Mouse (Mus musculus): ENCODE data around the gene Faim2. TPM values are rescaled to one million over a fixed set of nuclear protein-coding genes. Genes with fewer than 3 reads are reported as not detected.

Faim2 gene
- total and polyA plus RNA-seq, 3 experiments = 0.33 TPM; not detected in 2

- Histone ChIP-seq H3K9me3 (replicated peaks) (no peaks in the 10 kb centered on the region), H3K27me3 (ENCODE audit: insufficient read depth, low read length) (peaks cover 24% of the 10 kb centered on the region), H3K36me3 (replicated peaks) (no peaks in the 10 kb centered on the region), H3K4me1 (ENCODE audit: insufficient read depth, low read depth, low read length) (0 out of 2 replicates have a peak, but pooled peaks cover 2% of the 10 kb centered on the region), H3K4me3 (ENCODE audit: low read depth, low read length) (no peak overlapping the region)
- ATAC-seq (ENCODE audit: extremely low read depth, insufficient number of reproducible peaks, low FRiP score, poor library complexity, severe bottlenecking) (no peak), DNase-seq (ENCODE audit: low spot score) (no peak)
- TF ChIP-seq CTCF (IDR thresholded peaks at IDR 0.05; ENCODE audit: low read depth, low read length) = no peak
- TF ChIP-seq TAL1 (conservative IDR thresholded peaks at IDR 0.05; ENCODE audit: low read depth, low read length) = no peak
- no peak for TF ChIP-seq GATA1 (IDR thresholded peaks at IDR 0.05; ENCODE audit: borderline replicate concordance, low read length)
These were observed 10.2 kb downstream of the Faim2 start for GRCm38 (mm10) chr15:99517715-99518114.

GRCm38 (mm10) chr15:99516715-99517114 lies 11.2 kb downstream of the Faim2 start:
- no peak for DNase-seq (ENCODE audit: low spot score)
- H3K36me3 ChIP-seq (replicated peaks) = no peaks in the 10 kb centered on the region
- H3K27me3 ChIP-seq (ENCODE audit: insufficient read depth, low read length) = peaks cover 28% of the 10 kb centered on the region; the same call in 1 of the 2 replicates
- no peaks in the 10 kb centered on the region for H3K9me3 ChIP-seq (replicated peaks)
- TF ChIP-seq GATA2 (IDR thresholded peaks at IDR 0.05; ENCODE audit: borderline replicate concordance, low read depth, low read length) (no peak), CTCF (IDR thresholded peaks at IDR 0.05; ENCODE audit: low read depth, low read length) (no peak), POLR2AphosphoS5 (IDR thresholded peaks at IDR 0.05; ENCODE audit: insufficient replicate concordance, low read depth, low read length) (no peak), GATA1 (IDR thresholded peaks at IDR 0.05; ENCODE audit: borderline replicate concordance, low read length) (no peak), TAL1 (conservative IDR thresholded peaks at IDR 0.05; ENCODE audit: low read depth, low read length) (no peak)
- H3K4me3 ChIP-seq (ENCODE audit: low read depth, low read length) = no peak overlapping the region
- ATAC-seq (ENCODE audit: extremely low read depth, insufficient number of reproducible peaks, low FRiP score, poor library complexity, severe bottlenecking) = no peak
- 0 out of 2 replicates have a peak, but pooled peaks cover 2% of the 10 kb centered on the region for H3K4me1 ChIP-seq (ENCODE audit: insufficient read depth, low read depth, low read length)

DNA sequence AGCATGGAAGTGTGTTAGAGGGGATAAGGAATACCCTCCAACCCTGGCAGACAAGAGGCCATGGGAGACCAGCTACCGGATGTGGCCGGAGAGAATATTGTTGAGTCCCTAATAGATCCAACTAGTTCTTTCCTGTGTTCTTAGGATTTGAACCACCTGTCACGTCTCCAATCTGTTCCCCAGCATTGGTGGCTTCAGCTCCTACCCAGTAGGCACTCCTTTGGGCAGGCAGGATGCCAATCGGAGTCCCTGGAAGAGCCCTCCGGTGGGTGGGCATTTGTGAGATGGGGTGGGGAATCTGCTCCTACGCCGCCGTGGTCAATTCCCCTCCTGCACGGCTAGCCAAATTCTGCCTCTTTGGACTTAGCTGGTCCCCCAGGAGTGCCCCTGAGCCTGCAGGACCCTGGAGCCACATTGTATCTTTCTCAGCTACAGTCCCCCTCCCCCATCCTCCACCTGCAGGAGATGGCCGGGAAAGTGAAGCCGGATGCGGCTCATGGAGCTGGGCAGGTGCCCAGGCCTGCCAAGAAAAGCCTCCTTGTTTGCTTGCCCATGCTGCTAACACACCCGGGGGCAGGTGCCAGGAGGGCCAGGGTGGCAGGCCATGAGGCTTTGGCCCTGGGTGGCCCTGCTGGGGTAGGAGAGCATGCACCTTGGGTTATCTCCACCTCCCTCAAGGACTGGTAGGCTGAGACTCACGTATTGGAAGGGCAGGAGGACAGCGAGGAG lies 16.0 kb downstream of the Faim2 start:
- TF ChIP-seq CTCF (IDR thresholded peaks at IDR 0.05; ENCODE audit: low read depth, low read length) (no peak), TAL1 (conservative IDR thresholded peaks at IDR 0.05; ENCODE audit: low read depth, low read length) (no peak), GATA2 (IDR thresholded peaks at IDR 0.05; ENCODE audit: borderline replicate concordance, low read depth, low read length) (no peak)
- no peak for ATAC-seq (ENCODE audit: extremely low read depth, insufficient number of reproducible peaks, low FRiP score, poor library complexity, severe bottlenecking)
- Histone ChIP-seq H3K4me1 (ENCODE audit: insufficient read depth, low read depth, low read length) (no peaks in the 10 kb centered on the region), H3K27me3 (ENCODE audit: insufficient read depth, low read length) (peaks cover 25% of the 10 kb centered on the region; the same call in 1 of the 2 replicates), H3K36me3 (replicated peaks) (no peaks in the 10 kb centered on the region), H3K9me3 (replicated peaks) (no peaks in the 10 kb centered on the region), H3K4me3 (ENCODE audit: low read depth, low read length) (no peak overlapping the region)
- no peak for DNase-seq (ENCODE audit: low spot score)

DNA sequence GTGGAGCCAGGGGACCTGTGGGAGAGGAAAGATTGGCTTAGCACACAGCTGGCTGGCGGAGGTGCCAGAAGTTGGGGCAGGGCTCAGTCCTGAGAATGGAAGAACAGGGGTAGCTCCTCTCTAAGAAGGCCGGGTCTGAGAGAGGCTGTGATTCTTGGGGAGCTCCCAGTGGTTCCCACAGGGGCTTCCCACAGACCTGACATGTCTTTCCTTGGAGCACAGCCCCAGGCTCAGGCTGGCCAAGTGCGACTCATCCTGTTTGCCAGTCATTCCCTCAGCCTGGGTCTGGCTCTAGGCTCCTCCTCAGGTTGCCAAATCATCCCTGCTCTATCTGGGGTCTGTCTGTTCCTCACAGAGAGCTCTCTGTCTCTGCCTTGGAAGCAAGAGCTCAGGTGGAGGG lies 17.3 kb downstream of the Faim2 start:
- DNase-seq (ENCODE audit: low spot score) (no peak), ATAC-seq (ENCODE audit: extremely low read depth, insufficient number of reproducible peaks, low FRiP score, poor library complexity, severe bottlenecking) (no peak)
- H3K36me3 ChIP-seq (replicated peaks) = no peaks in the 10 kb centered on the region
- no peak overlapping the region for H3K4me3 ChIP-seq (ENCODE audit: low read depth, low read length)
- H3K27me3 ChIP-seq (ENCODE audit: insufficient read depth, low read length) = peaks cover 25% of the 10 kb centered on the region; the same call in 1 of the 2 replicates
- TF ChIP-seq CTCF (IDR thresholded peaks at IDR 0.05; ENCODE audit: low read depth, low read length) (no peak), GATA2 (IDR thresholded peaks at IDR 0.05; ENCODE audit: borderline replicate concordance, low read depth, low read length) (no peak), POLR2AphosphoS5 (IDR thresholded peaks at IDR 0.05; ENCODE audit: insufficient replicate concordance, low read depth, low read length) (no peak), TAL1 (conservative IDR thresholded peaks at IDR 0.05; ENCODE audit: low read depth, low read length) (no peak), GATA1 (IDR thresholded peaks at IDR 0.05; ENCODE audit: borderline replicate concordance, low read length) (no peak)
- no peaks in the 10 kb centered on the region for H3K9me3 ChIP-seq (replicated peaks)
- no peaks in the 10 kb centered on the region for H3K4me1 ChIP-seq (ENCODE audit: insufficient read depth, low read depth, low read length)

DNA sequence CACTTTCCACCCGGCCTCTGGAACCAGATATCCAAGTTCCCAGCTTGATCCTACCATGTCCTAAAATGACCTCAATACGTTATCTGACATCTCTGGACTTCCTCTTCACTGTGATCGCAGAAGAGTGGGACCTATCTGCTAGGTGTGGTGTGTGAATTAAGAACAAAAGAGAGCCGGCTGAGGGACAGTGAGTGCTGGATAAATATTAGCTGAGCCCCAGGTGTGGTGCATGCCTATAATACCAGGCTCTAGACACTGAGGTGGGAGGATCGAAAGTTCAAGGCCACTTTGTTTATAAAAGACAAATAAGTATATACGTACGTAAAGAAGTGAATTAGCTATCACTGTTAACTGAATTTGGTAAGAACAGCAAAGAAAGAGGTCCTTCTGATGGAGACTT lies 18.1 kb downstream of the Faim2 start:
- ATAC-seq (ENCODE audit: extremely low read depth, insufficient number of reproducible peaks, low FRiP score, poor library complexity, severe bottlenecking) (no peak), DNase-seq (ENCODE audit: low spot score) (no peak)
- Histone ChIP-seq H3K27me3 (ENCODE audit: insufficient read depth, low read length) (peaks cover 24% of the 10 kb centered on the region; the same call in 1 of the 2 replicates), H3K4me3 (ENCODE audit: low read depth, low read length) (no peak overlapping the region), H3K36me3 (replicated peaks) (no peaks in the 10 kb centered on the region), H3K9me3 (replicated peaks) (no peaks in the 10 kb centered on the region), H3K4me1 (ENCODE audit: insufficient read depth, low read depth, low read length) (no peaks in the 10 kb centered on the region)
- TF ChIP-seq TAL1 (conservative IDR thresholded peaks at IDR 0.05; ENCODE audit: low read depth, low read length) (no peak), CTCF (IDR thresholded peaks at IDR 0.05; ENCODE audit: low read depth, low read length) (no peak), GATA1 (IDR thresholded peaks at IDR 0.05; ENCODE audit: borderline replicate concordance, low read length) (no peak), GATA2 (IDR thresholded peaks at IDR 0.05; ENCODE audit: borderline replicate concordance, low read depth, low read length) (no peak), POLR2AphosphoS5 (IDR thresholded peaks at IDR 0.05; ENCODE audit: insufficient replicate concordance, low read depth, low read length) (no peak)

DNA sequence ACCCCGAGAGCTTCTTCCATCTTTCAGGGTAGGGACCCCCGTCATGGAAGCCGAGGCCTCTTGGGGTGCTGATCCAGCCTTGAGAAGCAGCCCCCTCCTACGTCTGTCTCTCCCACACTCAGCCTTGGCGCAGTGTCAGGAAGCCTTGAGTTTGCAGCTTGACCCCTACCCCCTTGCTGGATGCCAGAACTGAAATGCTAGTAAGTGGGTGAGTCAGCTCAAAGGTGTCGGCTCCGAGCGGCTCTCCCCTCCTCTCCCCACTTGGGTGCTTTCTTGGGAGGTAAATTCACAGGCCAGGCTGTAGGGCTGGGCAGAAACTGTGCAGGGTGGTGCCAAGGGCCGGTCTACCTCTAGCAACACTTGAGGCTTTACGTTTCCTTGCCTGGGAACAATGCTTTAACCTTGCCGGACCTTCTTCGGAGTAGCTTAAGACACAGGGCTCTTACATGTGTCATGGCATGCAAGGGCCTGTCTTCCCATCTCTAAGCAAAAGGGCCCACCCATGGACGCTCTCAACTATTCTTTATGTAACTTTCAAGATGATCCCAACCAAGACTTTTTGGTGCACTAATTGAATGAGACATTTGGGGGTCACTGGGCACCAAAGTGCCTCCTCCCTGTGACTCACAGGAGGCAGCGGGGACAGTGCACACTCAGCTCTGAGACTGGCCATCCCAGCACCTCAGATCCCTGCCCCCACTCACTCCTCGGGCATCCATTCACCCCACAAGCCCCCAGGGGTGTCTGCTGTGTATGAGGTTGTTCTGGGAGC lies 22.5 kb downstream of the Faim2 start:
- Histone ChIP-seq H3K9me3 (replicated peaks) (no peaks in the 10 kb centered on the region), H3K36me3 (replicated peaks) (no peaks in the 10 kb centered on the region), H3K4me1 (ENCODE audit: insufficient read depth, low read depth, low read length) (no peaks in the 10 kb centered on the region), H3K4me3 (ENCODE audit: low read depth, low read length) (no peak overlapping the region), H3K27me3 (ENCODE audit: insufficient read depth, low read length) (peaks cover 11% of the 10 kb centered on the region; the same call in 1 of the 2 replicates)
- no peak for DNase-seq (ENCODE audit: low spot score)
- no peak for ATAC-seq (ENCODE audit: extremely low read depth, insufficient number of reproducible peaks, low FRiP score, poor library complexity, severe bottlenecking)
- TF ChIP-seq CTCF (IDR thresholded peaks at IDR 0.05; ENCODE audit: low read depth, low read length) (no peak), TAL1 (conservative IDR thresholded peaks at IDR 0.05; ENCODE audit: low read depth, low read length) (no peak), GATA2 (IDR thresholded peaks at IDR 0.05; ENCODE audit: borderline replicate concordance, low read depth, low read length) (no peak), GATA1 (IDR thresholded peaks at IDR 0.05; ENCODE audit: borderline replicate concordance, low read length) (no peak), POLR2AphosphoS5 (IDR thresholded peaks at IDR 0.05; ENCODE audit: insufficient replicate concordance, low read depth, low read length) (no peak)
